Mouse (Mus musculus): ENCODE measurements around the gene Pltp. TPM values are rescaled to one million over a fixed set of nuclear protein-coding genes. Genes with fewer than 3 reads are reported as not detected.

The Pltp gene
- polyA plus RNA-seq, 1 experiment from 2014 or later: 97.3 TPM

GRCm38 (mm10) chr2:164795868-164796267, 61.6 kb downstream of the Pltp start:
- no peaks in the 10 kb centered on the region for H3K9me3 ChIP-seq (ENCODE audit: control insufficient read depth, low read length)
- no peak overlapping the region for H3K27ac ChIP-seq (ENCODE audit: low read depth, low read length)
- H3K4me2 ChIP-seq: no peak overlapping the region
- peaks cover 12% of the 10 kb centered on the region for H3K36me3 ChIP-seq (ENCODE audit: control insufficient read depth, insufficient read depth, low read length)
- H3K27me3 ChIP-seq (ENCODE audit: control insufficient read depth, insufficient read depth, low read length): no peaks in the 10 kb centered on the region
- DNase-seq (ENCODE audit: low spot score, missing footprints) (no peak), ATAC-seq (ENCODE audit: low FRiP score) (no peak)
- WGBS: 88% methylated on average over 4 of the region's 4 CpGs
- H3K4me1 ChIP-seq (ENCODE audit: control insufficient read depth, insufficient read depth, low read length): no peaks in the 10 kb centered on the region
- no peak overlapping the region for H3K9ac ChIP-seq (ENCODE audit: low read length)
- H3K4me3 ChIP-seq (ENCODE audit: low read depth, low read length): no peak overlapping the region

- ATAC-seq (ENCODE audit: low FRiP score) (peak; percentile 65; the same call in 1 of the 2 replicates), DNase-seq (ENCODE audit: low spot score, missing footprints) (peak; percentile 96)
- no peaks in the 10 kb centered on the region for H3K9me3 ChIP-seq (ENCODE audit: control insufficient read depth, low read length)
- H3K36me3 ChIP-seq (ENCODE audit: control insufficient read depth, insufficient read depth, low read length): peaks cover 12% of the 10 kb centered on the region
- no peak overlapping the region for H3K4me3 ChIP-seq (ENCODE audit: low read depth, low read length)
- WGBS: 41% methylated on average over 5 of the region's 5 CpGs
- no peaks in the 10 kb centered on the region for H3K27me3 ChIP-seq (ENCODE audit: control insufficient read depth, insufficient read depth, low read length)
- no peak overlapping the region for H3K9ac ChIP-seq (ENCODE audit: low read length)
- no peaks in the 10 kb centered on the region for H3K4me1 ChIP-seq (ENCODE audit: control insufficient read depth, insufficient read depth, low read length)
- no peak overlapping the region for H3K4me2 ChIP-seq
- H3K27ac ChIP-seq (ENCODE audit: low read depth, low read length): no peak overlapping the region
These were observed 63.2 kb downstream of the Pltp start for GRCm38 (mm10) chr2:164794293-164794692.

GRCm38 (mm10) chr2:164793772-164794171, 63.7 kb downstream of the Pltp start:
- no peak overlapping the region for H3K27ac ChIP-seq (ENCODE audit: low read depth, low read length)
- ATAC-seq (ENCODE audit: low FRiP score) (no peak), DNase-seq (ENCODE audit: low spot score, missing footprints) (no peak)
- WGBS: 89% methylated on average over 2 of the region's 2 CpGs
- H3K27me3 ChIP-seq (ENCODE audit: control insufficient read depth, insufficient read depth, low read length): no peaks in the 10 kb centered on the region
- no peaks in the 10 kb centered on the region for H3K4me1 ChIP-seq (ENCODE audit: control insufficient read depth, insufficient read depth, low read length)
- H3K36me3 ChIP-seq (ENCODE audit: control insufficient read depth, insufficient read depth, low read length): peaks cover 12% of the 10 kb centered on the region
- H3K9me3 ChIP-seq (ENCODE audit: control insufficient read depth, low read length): no peaks in the 10 kb centered on the region
- no peak overlapping the region for H3K9ac ChIP-seq (ENCODE audit: low read length)
- no peak overlapping the region for H3K4me3 ChIP-seq (ENCODE audit: low read depth, low read length)
- no peak overlapping the region for H3K4me2 ChIP-seq

- peaks cover 12% of the 10 kb centered on the region for H3K36me3 ChIP-seq (ENCODE audit: control insufficient read depth, insufficient read depth, low read length)
- no peaks in the 10 kb centered on the region for H3K4me1 ChIP-seq (ENCODE audit: control insufficient read depth, insufficient read depth, low read length)
- no peak for ATAC-seq (ENCODE audit: low FRiP score)
- no peaks in the 10 kb centered on the region for H3K9me3 ChIP-seq (ENCODE audit: control insufficient read depth, low read length)
- DNase-seq (ENCODE audit: low spot score, missing footprints): peak; percentile 95
- no peak overlapping the region for H3K27ac ChIP-seq (ENCODE audit: low read depth, low read length)
- no peaks in the 10 kb centered on the region for H3K27me3 ChIP-seq (ENCODE audit: control insufficient read depth, insufficient read depth, low read length)
- H3K9ac ChIP-seq (ENCODE audit: low read length): no peak overlapping the region
- H3K4me2 ChIP-seq: no peak overlapping the region
- no peak overlapping the region for H3K4me3 ChIP-seq (ENCODE audit: low read depth, low read length)
- WGBS: 93% methylated on average over 3 of the region's 3 CpGs
These were observed 64.3 kb downstream of the Pltp start for GRCm38 (mm10) chr2:164793236-164793635.

- WGBS: 93% methylated on average over 12 of the region's 12 CpGs
- Histone ChIP-seq H3K4me1 (ENCODE audit: control insufficient read depth, insufficient read depth, low read length) (no peaks in the 10 kb centered on the region), H3K27me3 (ENCODE audit: control insufficient read depth, insufficient read depth, low read length) (no peaks in the 10 kb centered on the region), H3K4me2 (no peak overlapping the region), H3K36me3 (ENCODE audit: control insufficient read depth, insufficient read depth, low read length) (peaks cover 12% of the 10 kb centered on the region), H3K4me3 (ENCODE audit: low read depth, low read length) (no peak overlapping the region), H3K9ac (ENCODE audit: low read length) (no peak overlapping the region), H3K9me3 (ENCODE audit: control insufficient read depth, low read length) (no peaks in the 10 kb centered on the region), H3K27ac (ENCODE audit: low read depth, low read length) (no peak overlapping the region)
- DNase-seq (ENCODE audit: low spot score, missing footprints): peak; percentile 86
- no peak for ATAC-seq (ENCODE audit: low FRiP score)
These were observed 64.9 kb downstream of the Pltp start for GRCm38 (mm10) chr2:164792400-164793190.

- no peak overlapping the region for H3K4me2 ChIP-seq
- no peak overlapping the region for H3K4me3 ChIP-seq (ENCODE audit: low read depth, low read length)
- 96% methylated on average over 18 of the region's 18 CpGs for WGBS
- H3K36me3 ChIP-seq (ENCODE audit: control insufficient read depth, insufficient read depth, low read length): peaks cover 10% of the 10 kb centered on the region
- no peaks in the 10 kb centered on the region for H3K4me1 ChIP-seq (ENCODE audit: control insufficient read depth, insufficient read depth, low read length)
- H3K27ac ChIP-seq (ENCODE audit: low read depth, low read length): no peak overlapping the region
- ATAC-seq (ENCODE audit: low FRiP score) (no peak), DNase-seq (ENCODE audit: low spot score, missing footprints) (no peak)
- no peaks in the 10 kb centered on the region for H3K27me3 ChIP-seq (ENCODE audit: control insufficient read depth, insufficient read depth, low read length)
- no peak overlapping the region for H3K9ac ChIP-seq (ENCODE audit: low read length)
- H3K9me3 ChIP-seq (ENCODE audit: control insufficient read depth, low read length): no peaks in the 10 kb centered on the region
These were observed 65.7 kb downstream of the Pltp start for GRCm38 (mm10) chr2:164791841-164792261.

GRCm38 (mm10) chr2:164790451-164790850, 67.1 kb downstream of the Pltp start:
- Histone ChIP-seq H3K4me2 (no peak overlapping the region), H3K36me3 (ENCODE audit: control insufficient read depth, insufficient read depth, low read length) (peaks cover 8% of the 10 kb centered on the region; the same call in 1 of the 2 replicates), H3K27me3 (ENCODE audit: control insufficient read depth, insufficient read depth, low read length) (no peaks in the 10 kb centered on the region), H3K4me1 (ENCODE audit: control insufficient read depth, insufficient read depth, low read length) (peaks cover 3% of the 10 kb centered on the region), H3K27ac (ENCODE audit: low read depth, low read length) (no peak overlapping the region), H3K9ac (ENCODE audit: low read length) (no peak overlapping the region), H3K4me3 (ENCODE audit: low read depth, low read length) (no peak overlapping the region), H3K9me3 (ENCODE audit: control insufficient read depth, low read length) (no peaks in the 10 kb centered on the region)
- no peak for ATAC-seq (ENCODE audit: low FRiP score)
- 83% methylated on average over 4 of the region's 4 CpGs for WGBS
- no peak for DNase-seq (ENCODE audit: low spot score, missing footprints)

Other genes with a start within 250 kb of the Pltp start
- gene Wfdc6b, start 244.2 kb downstream of the Pltp start, polyA plus RNA-seq (2014; fragmentation: Nextera tagmentation; extraction: Ambion mirVana): not detected in 2 replicates
- gene Wfdc8, start 244.1 kb downstream of the Pltp start, polyA plus RNA-seq (2014; fragmentation: Nextera tagmentation; extraction: Ambion mirVana): not detected in 2 replicates
- gene Wfdc16, start 218.9 kb downstream of the Pltp start, polyA plus RNA-seq (2014; fragmentation: Nextera tagmentation; extraction: Ambion mirVana): not detected in 2 replicates
- not detected in 2 replicates for gene Wfdc10, start 201.7 kb downstream of the Pltp start, polyA plus RNA-seq (2014; fragmentation: Nextera tagmentation; extraction: Ambion mirVana)
- gene Wfdc9, start 201.1 kb downstream of the Pltp start, polyA plus RNA-seq (2014; fragmentation: Nextera tagmentation; extraction: Ambion mirVana): not detected in 2 replicates
- gene Wfdc11, start 183.6 kb downstream of the Pltp start, polyA plus RNA-seq (2014; fragmentation: Nextera tagmentation; extraction: Ambion mirVana): not detected in 2 replicates
- 0.21 TPM in 1 of 2 replicates, not detected in the other for gene Wfdc13, start 172.6 kb downstream of the Pltp start, polyA plus RNA-seq (2014; fragmentation: Nextera tagmentation; extraction: Ambion mirVana)
- gene Spint4, start 159.2 kb downstream of the Pltp start, polyA plus RNA-seq (2014; fragmentation: Nextera tagmentation; extraction: Ambion mirVana): not detected in 2 replicates
- not detected in 2 replicates for gene Spint5, start 142.4 kb downstream of the Pltp start, polyA plus RNA-seq (2014; fragmentation: Nextera tagmentation; extraction: Ambion mirVana)
- 0.66 and 0.85 TPM in 2 replicates for gene Wfdc3, start 111.8 kb downstream of the Pltp start, polyA plus RNA-seq (2014; fragmentation: Nextera tagmentation; extraction: Ambion mirVana)
- gene Dnttip1, start 111.7 kb downstream of the Pltp start, polyA plus RNA-seq (2014; fragmentation: Nextera tagmentation; extraction: Ambion mirVana): 75.9 and 82.5 TPM in 2 replicates
- gene Ube2c, start 87.8 kb downstream of the Pltp start, polyA plus RNA-seq (2014; fragmentation: Nextera tagmentation; extraction: Ambion mirVana): 520 and 544 TPM in 2 replicates
- gene Tnnc2, start 77.7 kb downstream of the Pltp start, polyA plus RNA-seq (2014; fragmentation: Nextera tagmentation; extraction: Ambion mirVana): not detected in 2 replicates
- 10.4 and 11.7 TPM in 2 replicates for gene Snx21, start 71.9 kb downstream of the Pltp start, polyA plus RNA-seq (2014; fragmentation: Nextera tagmentation; extraction: Ambion mirVana)
- gene Acot8, start 52.8 kb downstream of the Pltp start, polyA plus RNA-seq (2014; fragmentation: Nextera tagmentation; extraction: Ambion mirVana): 10.2 and 12.6 TPM in 2 replicates
- 11.4 and 12.6 TPM in 2 replicates for gene Zswim3, start 52.6 kb downstream of the Pltp start, polyA plus RNA-seq (2014; fragmentation: Nextera tagmentation; extraction: Ambion mirVana)
- gene Zswim1, start 35.0 kb downstream of the Pltp start, polyA plus RNA-seq (2014; fragmentation: Nextera tagmentation; extraction: Ambion mirVana): 22.0 and 23.2 TPM in 2 replicates
- gene Spata25, start 29.2 kb downstream of the Pltp start, polyA plus RNA-seq (2014; fragmentation: Nextera tagmentation; extraction: Ambion mirVana): not detected in 2 replicates
- 84.8 and 89.7 TPM in 2 replicates for gene Ctsa, start 24.8 kb downstream of the Pltp start, polyA plus RNA-seq (2014; fragmentation: Nextera tagmentation; extraction: Ambion mirVana)
- 3.8 and 4.5 TPM in 2 replicates for gene Neurl2, start 24.3 kb downstream of the Pltp start, polyA plus RNA-seq (2014; fragmentation: Nextera tagmentation; extraction: Ambion mirVana)
- 62.0 and 65.7 TPM in 2 replicates for gene Pcif1, start 21.6 kb upstream of the Pltp start, polyA plus RNA-seq (2014; fragmentation: Nextera tagmentation; extraction: Ambion mirVana)
- gene Zfp335, start 54.0 kb upstream of the Pltp start, polyA plus RNA-seq (2014; fragmentation: Nextera tagmentation; extraction: Ambion mirVana): 8.2 and 8.8 TPM in 2 replicates
- gene Mmp9, start 83.1 kb upstream of the Pltp start, polyA plus RNA-seq (2014; fragmentation: Nextera tagmentation; extraction: Ambion mirVana): 1.9 and 2.0 TPM in 2 replicates
- gene Slc12a5, start 103.1 kb upstream of the Pltp start, polyA plus RNA-seq (2014; fragmentation: Nextera tagmentation; extraction: Ambion mirVana): 2.8 and 3.0 TPM in 2 replicates
- 76.9 and 85.6 TPM in 2 replicates for gene Ncoa5, start 177.2 kb upstream of the Pltp start, polyA plus RNA-seq (2014; fragmentation: Nextera tagmentation; extraction: Ambion mirVana)
- 5.6 and 7.3 TPM in 2 replicates for gene Cd40, start 197.9 kb upstream of the Pltp start, polyA plus RNA-seq (2014; fragmentation: Nextera tagmentation; extraction: Ambion mirVana)
- gene 1700025C18Rik, start 233.0 kb upstream of the Pltp start, polyA plus RNA-seq (2014; fragmentation: Nextera tagmentation; extraction: Ambion mirVana): not detected in 2 replicates